Mouse (Mus musculus) ES-CJ7 (cell line): Measurements from ENCODE around the gene Ubqln4.
A peak's percentile ranks its signal among the peaks of the same experiment; 100 is the strongest.

Experiments
- DNase-seq: peaks from one replicate; pipeline ENCODE4 v3.0.0; 2011; ENCODE audit warnings: low read depth, low spot score

Gene Ubqln4

GRCm38 (mm10) chr3:88541622-88542401, 11.7 kb upstream of the Ubqln4 start:
- no peak for DNase-seq

- no peak for DNase-seq
Observed at GRCm38 (mm10) chr3:88542486-88542885, 11.1 kb upstream of the Ubqln4 start.

- no peak for DNase-seq
Observed at GRCm38 (mm10) chr3:88543174-88543573, 10.4 kb upstream of the Ubqln4 start.

- DNase-seq = no peak
Observed at GRCm38 (mm10) chr3:88543651-88544410, 9.7 kb upstream of the Ubqln4 start.

GRCm38 (mm10) chr3:88544514-88544913, 9.0 kb upstream of the Ubqln4 start:
- peak; percentile 75 for DNase-seq

- no peak for DNase-seq
Observed at GRCm38 (mm10) chr3:88544955-88545591, 8.5 kb upstream of the Ubqln4 start.

- no peak for DNase-seq
Observed at GRCm38 (mm10) chr3:88546674-88547418, 6.7 kb upstream of the Ubqln4 start.

- DNase-seq = no peak
Observed at GRCm38 (mm10) chr3:88548180-88548917, 5.2 kb upstream of the Ubqln4 start, which contains the start of gene Rab25. TSS of gene Rab25 (minus strand) at chr3:88548300.

DNA sequence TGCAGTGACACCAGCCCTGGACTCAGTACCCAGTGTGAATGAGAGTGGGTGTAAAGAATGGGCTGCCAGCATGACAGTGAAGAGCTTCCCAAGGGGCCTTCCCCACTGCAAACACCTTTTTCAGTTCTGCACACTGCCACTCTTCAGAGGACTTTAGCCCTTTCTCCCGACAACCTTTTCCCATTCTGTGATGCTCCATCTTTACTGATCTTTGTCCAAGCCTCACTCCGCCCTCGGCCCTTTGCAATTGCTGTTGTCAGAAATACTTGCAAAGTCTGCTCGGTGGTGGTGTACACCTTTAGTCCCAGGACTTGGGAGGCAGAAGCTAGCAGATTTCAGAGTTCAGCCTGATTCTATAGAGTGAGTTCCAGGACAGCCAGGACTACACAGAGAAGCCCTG, 2.0 kb upstream of the Ubqln4 start:
- no peak for DNase-seq

GRCm38 (mm10) chr3:88552082-88552645, 1.4 kb upstream of the Ubqln4 start:
- DNase-seq = no peak

GRCm38 (mm10) chr3:88552676-88553524, 658 bp upstream of the Ubqln4 start, which contains the start of gene Lamtor2:
TSS of gene Lamtor2 (minus strand) at chr3:88553074.
- peak; percentile 98 for DNase-seq

DNA sequence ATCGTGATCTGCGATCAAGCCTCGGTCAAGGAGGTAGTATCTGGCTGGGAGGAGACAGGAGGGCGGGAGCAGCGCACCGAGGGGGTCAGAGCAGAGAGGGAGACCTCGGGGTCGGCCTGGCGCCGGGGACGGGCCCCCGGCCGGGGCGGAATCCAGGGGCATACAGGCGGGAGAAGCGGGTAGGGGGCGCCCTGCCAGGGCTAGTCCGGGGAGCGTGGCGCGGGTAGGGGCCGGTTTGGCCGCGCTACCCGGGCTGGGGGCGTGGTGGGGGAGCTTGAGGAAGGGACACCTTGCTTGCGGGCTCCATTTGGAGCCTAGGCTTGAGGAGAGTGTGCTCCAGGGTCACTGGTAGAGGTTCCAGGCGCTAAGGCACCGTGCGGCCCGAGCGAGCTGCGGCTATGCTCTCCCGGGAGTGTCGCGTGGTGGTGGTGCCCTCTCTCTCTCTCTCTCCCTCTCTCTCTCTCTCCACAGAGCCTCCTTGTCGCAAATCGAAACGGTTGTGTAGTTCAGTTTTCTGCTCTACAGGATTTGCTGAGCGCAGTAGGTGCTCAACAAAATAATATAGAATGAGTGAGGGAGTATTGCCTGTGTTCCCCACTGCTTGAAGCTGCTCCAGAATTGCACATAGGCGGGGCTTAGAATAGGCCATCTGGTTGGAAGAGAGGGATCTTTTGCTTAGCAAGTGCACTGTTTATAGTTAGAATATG, 475 bp downstream of the Ubqln4 start:
- peak; percentile 58 for DNase-seq

- no peak for DNase-seq
Observed at GRCm38 (mm10) chr3:88555069-88555605, 1.6 kb downstream of the Ubqln4 start.

GRCm38 (mm10) chr3:88555731-88556130, 2.2 kb downstream of the Ubqln4 start:
- no peak for DNase-seq

DNA sequence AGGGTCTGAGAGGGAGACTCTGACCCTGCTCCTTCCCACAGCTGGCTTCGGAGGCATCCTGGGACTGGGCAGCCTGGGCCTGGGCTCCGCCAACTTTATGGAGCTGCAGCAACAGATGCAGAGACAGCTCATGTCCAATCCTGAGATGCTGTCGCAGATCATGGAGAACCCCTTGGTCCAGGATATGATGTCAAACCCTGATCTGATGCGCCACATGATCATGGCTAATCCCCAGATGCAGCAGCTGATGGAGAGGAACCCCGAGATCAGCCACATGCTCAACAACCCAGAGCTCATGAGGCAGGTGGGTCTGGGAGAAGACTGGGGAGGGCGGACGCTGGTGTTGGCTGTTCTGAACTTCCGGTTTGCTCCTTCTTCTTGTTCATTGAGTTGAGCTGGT, 3.1 kb downstream of the Ubqln4 start:
- DNase-seq = no peak

DNA sequence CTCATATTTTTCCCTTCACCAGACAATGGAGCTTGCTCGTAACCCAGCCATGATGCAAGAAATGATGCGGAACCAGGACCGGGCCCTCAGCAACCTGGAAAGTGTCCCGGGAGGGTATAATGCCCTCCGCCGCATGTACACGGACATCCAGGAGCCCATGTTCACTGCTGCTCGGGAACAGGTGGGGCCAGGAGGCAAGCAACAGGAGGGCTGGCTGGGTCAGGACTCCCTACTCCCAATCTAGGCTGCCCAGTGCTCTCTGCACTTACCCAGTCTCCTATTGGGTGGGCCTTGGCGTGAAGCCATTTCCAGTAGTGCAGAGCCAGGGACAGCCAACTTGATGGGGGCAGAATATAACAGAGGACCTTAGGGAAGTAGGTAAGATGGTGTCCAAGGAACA, 6.0 kb downstream of the Ubqln4 start:
- DNase-seq = no peak

DNA sequence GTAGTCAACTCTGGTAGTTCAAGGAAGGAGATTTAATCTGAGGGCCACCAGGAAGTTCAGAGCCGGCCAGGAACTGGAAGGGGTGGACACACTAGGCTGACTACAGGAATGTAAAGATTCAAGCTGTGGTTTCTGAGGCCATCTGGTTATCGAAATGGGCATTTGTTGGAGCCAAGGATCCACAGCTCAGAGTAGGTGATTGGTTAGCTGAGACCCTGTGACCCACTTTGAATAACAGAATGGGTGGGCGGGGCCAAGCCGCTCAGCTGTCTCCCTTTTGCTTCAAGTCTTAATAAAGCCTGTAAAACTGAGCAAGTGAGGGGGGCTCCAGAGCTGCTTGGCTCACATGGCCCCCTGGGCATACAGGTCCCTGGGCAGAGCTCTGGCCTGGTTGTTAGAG, 8.4 kb downstream of the Ubqln4 start:
- peak; percentile 60 for DNase-seq

DNA sequence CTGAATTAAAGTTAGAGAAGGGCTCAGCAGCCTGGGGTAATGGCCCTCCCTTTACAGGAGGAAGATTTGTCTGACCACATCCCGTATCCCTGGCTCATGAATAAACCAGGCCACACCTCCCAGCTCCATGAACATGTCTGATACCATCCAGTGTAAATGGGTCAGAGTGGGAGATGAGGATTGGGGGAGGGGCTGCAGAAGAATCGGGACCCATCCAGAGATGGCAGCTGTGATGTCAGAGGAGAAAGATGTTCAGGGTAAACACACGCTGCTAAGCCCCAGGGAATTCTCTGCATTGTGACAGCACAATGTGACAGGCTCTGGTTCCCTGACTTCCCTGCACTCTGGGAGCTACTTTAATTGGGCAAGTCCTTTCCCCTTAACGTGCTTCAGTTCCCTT, 9.9 kb downstream of the Ubqln4 start:
- DNase-seq = no peak

DNA sequence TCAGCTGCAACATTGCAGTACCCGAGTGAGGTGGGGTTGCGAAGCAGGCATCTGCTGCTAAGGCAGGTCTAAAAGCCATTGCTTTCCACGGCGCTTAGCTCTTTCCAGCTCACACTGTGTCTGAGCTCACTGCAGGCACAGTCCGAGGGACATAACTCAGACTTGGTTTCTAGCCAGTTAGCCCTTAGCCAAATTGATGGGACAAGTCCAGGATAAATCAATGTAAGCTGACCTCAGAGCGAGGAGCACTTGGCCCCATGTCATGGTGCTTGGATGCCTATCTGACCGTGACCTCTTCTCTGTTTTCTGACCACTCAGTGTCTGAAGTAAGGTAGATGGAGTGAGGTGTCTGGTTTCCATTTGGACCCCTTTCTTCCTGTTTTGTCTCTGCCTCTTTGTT, 10.4 kb downstream of the Ubqln4 start:
- DNase-seq = no peak
